Mouse (Mus musculus) MEL (cell line): ENCODE results near the gene Slc3a2.

Experiments used
- CTCF ChIP-seq, 3 experiments: IDR thresholded peaks in 2 of 3; conservative IDR thresholded peaks in 1 of 3; 2 replicates each; pipeline ENCODE4 v1.5.1; 2011 to 2012; ENCODE audit warnings: low read length in 3 of 3, low read depth in 2 of 3, mild to moderate bottlenecking in 2 of 3, improper control_type of control experiment in 1 of 3, inconsistent platforms in 1 of 3, mixed read lengths in 1 of 3, moderate library complexity in 1 of 3; ENCODE audit not compliant: control insufficient read depth in 1 of 3, insufficient read depth in 1 of 3, poor library complexity in 1 of 3, severe bottlenecking in 1 of 3
- GABPA ChIP-seq: IDR thresholded peaks from 2 replicates; pipeline ENCODE4 v1.6.1; 2012; ENCODE audit warnings: low read depth, mild to moderate bottlenecking, inconsistent platforms, low read length, improper control_type of control experiment, moderate library complexity
- JUND ChIP-seq: IDR thresholded peaks from 2 replicates; pipeline ENCODE4 v1.6.1; 2011; ENCODE audit warnings: low read depth, mild to moderate bottlenecking, improper control_type of control experiment, low read length
- MAFK ChIP-seq: IDR thresholded peaks from 2 replicates; pipeline ENCODE4 v1.6.1; 2011; ENCODE audit warnings: low read depth, mild to moderate bottlenecking, low read length, improper control_type of control experiment, borderline replicate concordance
- MXI1 ChIP-seq: IDR thresholded peaks from 2 replicates; pipeline ENCODE4 v1.6.1; 2011; ENCODE audit warnings: mild to moderate bottlenecking, low read depth, low read length, improper control_type of control experiment
- POLR2A ChIP-seq, 2 experiments: IDR thresholded peaks; 2 replicates each; pipeline ENCODE4 v1.6.1; 2011 to 2012; ENCODE audit warnings: low read length in 2 of 2, mild to moderate bottlenecking in 2 of 2, control low read depth in 1 of 2, improper control_type of control experiment in 1 of 2, low read depth in 1 of 2, moderate library complexity in 1 of 2; ENCODE audit not compliant: control insufficient read depth in 1 of 2, insufficient read depth in 1 of 2, poor library complexity in 1 of 2
- SIN3A ChIP-seq: IDR thresholded peaks from 2 replicates; pipeline ENCODE4 v1.6.1; 2012; ENCODE audit warnings: low read length, improper control_type of control experiment, inconsistent platforms
- SMC3 ChIP-seq: IDR thresholded peaks from 2 replicates; pipeline ENCODE4 v1.6.1; 2011; ENCODE audit warnings: low read depth, low read length, improper control_type of control experiment
- ZKSCAN1 ChIP-seq: IDR thresholded peaks from 2 replicates; pipeline ENCODE4 v1.6.1; 2012; ENCODE audit warnings: low read depth, mild to moderate bottlenecking, inconsistent platforms, low read length, improper control_type of control experiment, moderate library complexity

GRCm38 (mm10) chr19:8716767-8717475 lies 6.2 kb downstream of the Slc3a2 start:
- TF ChIP-seq CTCF (IDR thresholded peaks at IDR 0.05 in 2 of 3, conservative IDR thresholded peaks at IDR 0.05 in 1 of 3; ENCODE audit: control insufficient read depth in 1 of 3, insufficient read depth in 1 of 3, low read depth in 2 of 3, low read length in 3 of 3, poor library complexity in 1 of 3, severe bottlenecking in 1 of 3) (no peak), JUND (no peak), SIN3A (no peak), MAFK (no peak), POLR2A (IDR thresholded peaks at IDR 0.05; ENCODE audit: control insufficient read depth in 1 of 2, insufficient read depth in 1 of 2, low read depth in 1 of 2, low read length in 2 of 2, poor library complexity in 1 of 2) (no peak), MXI1 (no peak), ZKSCAN1 (no peak), SMC3 (no peak), GABPA (no peak)
